Comparison of ENCODE assay signal across 11 mouse cellular contexts in the genomic region with DNA sequence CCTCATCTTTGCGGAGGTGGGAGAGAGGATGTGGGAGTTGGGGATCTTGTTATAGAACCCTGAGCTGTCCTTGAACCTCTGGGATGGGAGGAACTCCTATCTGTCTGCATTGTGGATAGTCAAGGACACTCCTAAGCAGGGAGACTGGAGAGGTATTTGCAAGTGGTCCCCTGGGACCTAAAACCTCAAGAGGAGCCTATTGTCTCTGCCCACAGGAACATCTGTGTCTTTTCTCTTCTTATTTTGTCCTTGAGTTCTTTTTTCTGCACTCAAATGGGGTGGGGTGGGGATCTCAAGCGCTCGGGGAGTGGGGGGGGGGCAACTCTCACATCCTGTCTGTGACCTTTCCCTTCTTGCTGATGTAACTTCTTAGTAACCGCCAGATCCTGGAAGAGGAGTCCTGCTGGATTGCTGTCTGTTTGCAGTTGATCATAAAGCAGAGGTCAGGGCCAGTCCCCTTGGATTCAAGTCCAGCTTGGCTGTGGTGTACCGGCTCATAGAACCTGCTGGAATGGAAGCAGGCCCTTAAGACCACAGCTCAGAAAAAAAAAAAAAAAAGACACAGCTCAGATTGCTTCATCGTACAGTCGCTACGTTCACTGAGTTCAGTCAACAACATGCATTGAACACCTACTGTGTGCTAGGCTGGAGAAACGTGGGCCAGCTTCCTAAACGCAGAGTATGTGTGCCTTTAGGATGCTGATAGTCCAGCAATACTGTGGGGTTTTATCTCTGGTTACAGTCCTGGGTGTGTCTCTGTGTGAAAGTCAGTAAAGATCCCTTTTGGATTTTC. TPM values are rescaled to one million over a fixed set of nuclear protein-coding genes. Genes with fewer than 3 reads are reported as not detected.
A peak's percentile ranks its signal among the peaks of the same experiment; 100 is the strongest.
DNase-seq lines count a peak whose midpoint lies in the region; ATAC-seq lines count a peak whose summit lies in the region.
"Had no signal": no experiment of that assay in that cellular context is flagged by ENCODE, and none has a peak within 500 bp of the region (broad histone marks: within the 10 kb centered on the region; RNA-seq: fewer than 3 reads in every experiment).

No protein-coding gene starts in this region.

- no peak overlapping the region for H3K4me3 ChIP-seq in midbrain, embryonic 15.5 days
- H3K4me3 ChIP-seq in midbrain, embryonic 13.5 days (replicated peaks) = no peak overlapping the region
- H3K4me3 ChIP-seq in erythroblast, embryonic 14.5 days (replicated peaks) = peak overlapping the region; percentile 81

- H3K27me3 ChIP-seq in midbrain, embryonic 15.5 days (replicated peaks) = 0 out of 2 replicates have a peak, but pooled peaks cover 3% of the 10 kb centered on the region
- peaks cover 38% of the 10 kb centered on the region for H3K27me3 ChIP-seq in midbrain, embryonic 13.5 days
- peaks cover 13% of the 10 kb centered on the region for H3K27me3 ChIP-seq in erythroblast, embryonic 14.5 days (ENCODE audit: control insufficient read depth)

- H3K27ac ChIP-seq in midbrain, embryonic 15.5 days = no peak overlapping the region
- H3K27ac ChIP-seq in midbrain, embryonic 13.5 days = no peak overlapping the region
- H3K27ac ChIP-seq: hindbrain, embryonic 14.5 days had no signal

- H3K4me1 ChIP-seq in midbrain, embryonic 15.5 days = peaks cover 18% of the 10 kb centered on the region
- peaks cover 21% of the 10 kb centered on the region for H3K4me1 ChIP-seq in midbrain, embryonic 13.5 days (replicated peaks)
- peaks cover 68% of the 10 kb centered on the region for H3K4me1 ChIP-seq in erythroblast, embryonic 14.5 days (ENCODE audit: control insufficient read depth)

- no peak for ATAC-seq in midbrain, embryonic 15.5 days (replicated peaks)
- ATAC-seq in midbrain, embryonic 13.5 days = no peak

- no peaks in the 10 kb centered on the region for H3K36me3 ChIP-seq in midbrain, embryonic 15.5 days (replicated peaks)
- no peaks in the 10 kb centered on the region for H3K36me3 ChIP-seq in midbrain, embryonic 13.5 days
- peaks cover 44% of the 10 kb centered on the region for H3K36me3 ChIP-seq in erythroblast, embryonic 14.5 days (ENCODE audit: control insufficient read depth)

- no peak overlapping the region for H3K9ac ChIP-seq in midbrain, embryonic 15.5 days
- no peak overlapping the region for H3K9ac ChIP-seq in midbrain, embryonic 13.5 days (replicated peaks)
- H3K9ac ChIP-seq: hindbrain, embryonic 14.5 days had no signal

- H3K4me2 ChIP-seq in midbrain, embryonic 15.5 days = peak overlapping the region; percentile 16; the same call in 1 of the 2 replicates
- no peak overlapping the region for H3K4me2 ChIP-seq in midbrain, embryonic 13.5 days (replicated peaks)

- H3K9me3 ChIP-seq in midbrain, embryonic 15.5 days = no peaks in the 10 kb centered on the region
- no peaks in the 10 kb centered on the region for H3K9me3 ChIP-seq in midbrain, embryonic 13.5 days
- no peaks in the 10 kb centered on the region for H3K9me3 ChIP-seq in erythroblast, embryonic 14.5 days (ENCODE audit: control insufficient read depth, low read length)

- 56% methylated on average over 10 of the region's 10 CpGs for WGBS in midbrain, embryonic 15.5 days
- WGBS in midbrain, embryonic 13.5 days = 47% methylated on average over 10 of the region's 10 CpGs

- peak; percentile 38 for DNase-seq in gastrocnemius, adult 18-20 months (ENCODE audit: low spot score)
- no peak for DNase-seq in gastrocnemius, postnatal 4 days (ENCODE audit: low spot score in 2 of 2)
- DNase-seq in naive thymus-derived CD4-positive, alpha-beta T cell, adult 2 months (ENCODE audit: low read depth) = peak; percentile 44
- no peak for DNase-seq in retina, embryonic 14.5 days (ENCODE audit: low spot score)
- no peak for DNase-seq in frontal cortex, postnatal 10 days (ENCODE audit: low spot score in 2 of 2)
- DNase-seq: midbrain, embryonic 14.5 days had no signal

RNA-seq across cellular contexts. Expression of gene Mmp11, which starts 1.8 kb away (rescaled TPM):
- total RNA-seq in gastrocnemius, adult 18-20 months (2021) = 1 to 10 TPM; 1.8 to 2.6 TPM
- 10 to 100 TPM; 12.7 to 15.0 TPM for total RNA-seq in gastrocnemius, postnatal 4 days (2021)
- 18.2 and 21.6 TPM in 2 replicates for polyA plus RNA-seq in midbrain, embryonic 15.5 days (2015; fragmentation: Nextera tagmentation; extraction: Ambion mirVana)
- polyA plus RNA-seq in midbrain, embryonic 13.5 days (2015; fragmentation: Nextera tagmentation; extraction: Ambion mirVana) = 22.7 and 29.5 TPM in 2 replicates
- 0.05 TPM in 1 of 2 replicates, not detected in the other for polyA plus RNA-seq in erythroblast, embryonic 14.5 days (2012)

RNA-seq across cellular contexts. Expression of gene Gm867, which starts 2.4 kb away (rescaled TPM):
- total RNA-seq in gastrocnemius, adult 18-20 months (2021) = not detected
- not detected for total RNA-seq in gastrocnemius, postnatal 4 days (2021)
- 1.1 and 1.3 TPM in 2 replicates for polyA plus RNA-seq in midbrain, embryonic 15.5 days (2015; fragmentation: Nextera tagmentation; extraction: Ambion mirVana)
- 0.35 TPM in 1 of 2 replicates, not detected in the other for polyA plus RNA-seq in midbrain, embryonic 13.5 days (2015; fragmentation: Nextera tagmentation; extraction: Ambion mirVana)
- polyA plus RNA-seq in erythroblast, embryonic 14.5 days (2012) = 5.9 and 7.9 TPM in 2 replicates
- total RNA-seq: common myeloid progenitor, adult 5-6 weeks had no signal

RNA-seq across cellular contexts. Expression of gene Vpreb3, which starts 4.8 kb away (rescaled TPM):
- not detected for total RNA-seq in gastrocnemius, adult 18-20 months (2021)
- under 1 TPM in 1 of 2 experiments, not detected in 1; 0.62 TPM for total RNA-seq in gastrocnemius, postnatal 4 days (2021)
- polyA plus RNA-seq in midbrain, embryonic 15.5 days (2015; fragmentation: Nextera tagmentation; extraction: Ambion mirVana) = 0.77 TPM in 1 of 2 replicates, not detected in the other
- 0.58 and 0.73 TPM in 2 replicates for polyA plus RNA-seq in midbrain, embryonic 13.5 days (2015; fragmentation: Nextera tagmentation; extraction: Ambion mirVana)
- not detected in 2 replicates for polyA plus RNA-seq in erythroblast, embryonic 14.5 days (2012)
- total RNA-seq: common myeloid progenitor, adult 5-6 weeks had no signal
- polyA plus RNA-seq: midbrain, embryonic 14.5 days had no signal

RNA-seq across cellular contexts. Expression of gene Chchd10, which starts 5.1 kb away (rescaled TPM):
- 1,000 to 10,000 TPM; 1,419 to 1,763 TPM for total RNA-seq in gastrocnemius, adult 18-20 months (2021)
- total RNA-seq in gastrocnemius, postnatal 4 days (2021) = 100 to 1,000 TPM; 390 to 396 TPM
- polyA plus RNA-seq in midbrain, embryonic 15.5 days (2015; fragmentation: Nextera tagmentation; extraction: Ambion mirVana) = 82.8 and 88.3 TPM in 2 replicates
- 15.1 and 17.1 TPM in 2 replicates for polyA plus RNA-seq in midbrain, embryonic 13.5 days (2015; fragmentation: Nextera tagmentation; extraction: Ambion mirVana)
- polyA plus RNA-seq in erythroblast, embryonic 14.5 days (2012) = 110 and 127 TPM in 2 replicates

RNA-seq across cellular contexts. Expression of gene Gm5134, which starts 16.3 kb away (rescaled TPM):
- not detected for total RNA-seq in gastrocnemius, adult 18-20 months (2021)
- total RNA-seq in gastrocnemius, postnatal 4 days (2021) = not detected
- polyA plus RNA-seq in midbrain, embryonic 15.5 days (2015; fragmentation: Nextera tagmentation; extraction: Ambion mirVana) = not detected in 2 replicates
- 0.07 TPM in 1 of 2 replicates, not detected in the other for polyA plus RNA-seq in midbrain, embryonic 13.5 days (2015; fragmentation: Nextera tagmentation; extraction: Ambion mirVana)
- polyA plus RNA-seq in erythroblast, embryonic 14.5 days (2012) = not detected in 2 replicates
- polyA plus RNA-seq: hindbrain, embryonic 14.5 days; midbrain, embryonic 14.5 days had no signal

Comparison
In these comparisons a context has a peak if more than half of its experiments do, and no peak if none do; other contexts are left out.
1. DNase-seq: peak in gastrocnemius, adult 18-20 months (single experiment) and naive thymus-derived CD4-positive, alpha-beta T cell, adult 2 months (single experiment); none in gastrocnemius, postnatal 4 days (0 of 2), retina, embryonic 14.5 days (single experiment) and frontal cortex, postnatal 10 days (0 of 2).
2. RNA of gene Mmp11, which starts 1.8 kb away (polyA plus RNA-seq): 22.7 to 29.5 TPM in midbrain, embryonic 13.5 days and 18.2 to 21.6 TPM in midbrain, embryonic 15.5 days; 0.05 TPM in erythroblast, embryonic 14.5 days; every median in the first group is over 10 times any median in the second.